Mouse (Mus musculus) forebrain, embryonic 13.5 days (tissue): ENCODE measurements around the gene Cpn1. TPM values are rescaled to one million over a fixed set of nuclear protein-coding genes. Genes with fewer than 3 reads are reported as not detected.
A peak's percentile ranks its signal among the peaks of the same experiment; 100 is the strongest.
"Not testable (repeated sequence)": the region's sequence is repeated elsewhere in the genome, so short reads cannot be mapped to it uniquely, and the experiment has no call there.

ENCODE experiments used
- ATAC-seq: fragments of 200-750 bp; cut with Nextera tagmentation; 2 replicates; pipeline ENCODE4 v1.8.0; 2017
- H3K27ac ChIP-seq: fragments of 300-500 bp; sonication (generic); 2 replicates; pipeline ENCODE4 v1.5.1; 2015; ENCODE audit warnings: inconsistent platforms, mild to moderate bottlenecking, moderate library complexity
- H3K27me3 ChIP-seq: fragments of 300-500 bp; sonication (generic); 2 replicates; pipeline ENCODE4 v1.6.1; 2015; ENCODE audit warnings: mild to moderate bottlenecking, inconsistent platforms
- H3K36me3 ChIP-seq: fragments of 300-500 bp; sonication (generic); 2 replicates; pipeline ENCODE4 v1.6.1; 2015; ENCODE audit warnings: mild to moderate bottlenecking, inconsistent platforms; ENCODE audit not compliant: poor library complexity, severe bottlenecking
- H3K4me1 ChIP-seq: fragments of 300-500 bp; sonication (generic); 2 replicates; pipeline ENCODE4 v1.6.1; 2015; ENCODE audit warnings: inconsistent platforms
- H3K4me2 ChIP-seq: fragments of 300-500 bp; sonication (generic); 2 replicates; pipeline ENCODE4 v1.6.1; 2015; ENCODE audit warnings: inconsistent platforms, mild to moderate bottlenecking, moderate library complexity
- H3K4me3 ChIP-seq: fragments of 300-500 bp; sonication (generic); 2 replicates; pipeline ENCODE4 v1.5.1; 2015; ENCODE audit warnings: mild to moderate bottlenecking, inconsistent platforms
- H3K9ac ChIP-seq: fragments of 300-500 bp; sonication (generic); 2 replicates; pipeline ENCODE4 v1.6.1; 2015; ENCODE audit warnings: mild to moderate bottlenecking, inconsistent platforms
- H3K9me3 ChIP-seq: fragments of 300-500 bp; sonication (generic); replicated peaks from 2 replicates; pipeline ENCODE4 v1.6.1; 2016; ENCODE audit warnings: inconsistent platforms
- WGBS: fragments of 180-500 bp; shearing (Covaris S2); methylation state at CpG from one replicate; pipeline ENCODE4 v1.1.7; 2015; 5-methylcytosine and 5-hydroxymethylcytosine counted together
- polyA plus RNA-seq: library from polyadenylated mRNA; unstranded; fragments of >200 nt; fragmentation: Nextera tagmentation; extraction: Ambion mirVana; gene quantifications from 2 replicates; pipeline ENCODE4 v1.2.1, GENCODE M21; 2015

Gene Cpn1
- polyA plus RNA-seq, 1 experiment from 2014 or later = 0.32 TPM

- Histone ChIP-seq H3K36me3 (no peaks in the 10 kb centered on the region), H3K4me3 (no peak overlapping the region), H3K9ac (no peak overlapping the region), H3K27ac (no peak overlapping the region), H3K9me3 (no peaks in the 10 kb centered on the region), H3K27me3 (0 out of 2 replicates have a peak, but pooled peaks cover 2% of the 10 kb centered on the region), H3K4me2 (no peak overlapping the region), H3K4me1 (no peaks in the 10 kb centered on the region)
- ATAC-seq = no peak
- 80% methylated on average over 5 of the region's 5 CpGs for WGBS
These were observed 31.1 kb downstream of the Cpn1 start for GRCm38 (mm10) chr19:43955266-43955665.

DNA sequence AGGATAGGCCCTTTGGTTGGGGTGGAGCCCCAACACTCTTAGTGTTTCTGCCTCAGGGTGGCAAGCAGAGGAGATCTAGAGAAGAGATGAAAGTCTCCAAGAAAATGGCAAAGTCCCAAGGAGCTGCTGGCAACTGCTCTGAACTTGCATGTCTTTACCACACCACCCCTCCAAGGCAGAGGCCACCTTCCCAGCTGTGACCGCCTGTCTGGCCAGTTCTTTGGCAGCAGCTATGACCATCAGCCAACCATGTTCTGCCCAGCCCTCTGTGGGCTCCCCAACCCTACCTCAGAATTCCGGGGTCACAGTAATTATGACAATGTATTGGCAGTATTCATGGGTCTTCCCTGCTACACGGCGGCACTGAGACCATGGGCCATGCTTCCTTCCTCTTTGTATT, 31.5 kb downstream of the Cpn1 start:
- 76% methylated on average over 4 of the region's 4 CpGs for WGBS
- H3K4me2 ChIP-seq = no peak overlapping the region
- H3K27ac ChIP-seq = no peak overlapping the region
- H3K36me3 ChIP-seq = no peaks in the 10 kb centered on the region
- no peak overlapping the region for H3K9ac ChIP-seq
- H3K9me3 ChIP-seq = no peaks in the 10 kb centered on the region
- H3K27me3 ChIP-seq = 0 out of 2 replicates have a peak, but pooled peaks cover 2% of the 10 kb centered on the region
- ATAC-seq = no peak
- no peak overlapping the region for H3K4me3 ChIP-seq
- H3K4me1 ChIP-seq = no peaks in the 10 kb centered on the region

GRCm38 (mm10) chr19:43952936-43953335, 33.4 kb downstream of the Cpn1 start:
- not testable (repeated sequence) for H3K9ac ChIP-seq, H3K4me2 ChIP-seq, H3K27ac ChIP-seq, H3K4me1 ChIP-seq, H3K36me3 ChIP-seq, H3K4me3 ChIP-seq, H3K9me3 ChIP-seq, H3K27me3 ChIP-seq, ATAC-seq
- 84% methylated on average over 8 of the region's 8 CpGs for WGBS

GRCm38 (mm10) chr19:43949111-43949810, 37.1 kb downstream of the Cpn1 start:
- Histone ChIP-seq H3K9me3 (no peaks in the 10 kb centered on the region), H3K36me3 (no peaks in the 10 kb centered on the region), H3K27me3 (0 out of 2 replicates have a peak, but pooled peaks cover 2% of the 10 kb centered on the region), H3K9ac (no peak overlapping the region), H3K4me2 (no peak overlapping the region), H3K27ac (no peak overlapping the region), H3K4me1 (0 out of 2 replicates have a peak, but pooled peaks cover 3% of the 10 kb centered on the region), H3K4me3 (no peak overlapping the region)
- WGBS = 4% methylated on average over 12 of the region's 12 CpGs
- no peak for ATAC-seq

DNA sequence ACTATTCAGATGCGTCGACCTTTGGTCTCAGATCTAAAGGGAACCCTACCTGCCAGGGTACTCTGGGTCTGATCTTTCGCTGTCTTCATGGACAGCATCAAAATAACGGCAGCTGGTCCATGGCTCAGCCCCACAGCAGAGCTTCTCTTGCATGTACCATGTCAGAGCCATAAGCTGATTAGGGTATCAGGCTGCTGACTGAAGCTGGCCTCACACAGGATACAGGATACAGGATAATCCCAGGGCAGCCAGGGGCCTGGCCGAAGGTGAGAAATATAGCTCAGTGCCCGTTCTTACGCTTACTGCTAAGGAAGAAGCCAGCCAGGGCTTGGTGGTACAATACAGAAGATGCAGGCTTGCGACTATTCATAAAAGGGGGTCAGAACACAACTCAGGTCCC, 41.8 kb downstream of the Cpn1 start:
- no peaks in the 10 kb centered on the region for H3K9me3 ChIP-seq
- H3K4me1 ChIP-seq = peaks cover 8% of the 10 kb centered on the region
- 88% methylated on average over 8 of the region's 8 CpGs for WGBS
- H3K27me3 ChIP-seq = no peaks in the 10 kb centered on the region
- H3K36me3 ChIP-seq = no peaks in the 10 kb centered on the region
- H3K27ac ChIP-seq = no peak overlapping the region
- H3K4me2 ChIP-seq = no peak overlapping the region
- ATAC-seq = no peak
- no peak overlapping the region for H3K9ac ChIP-seq
- no peak overlapping the region for H3K4me3 ChIP-seq

DNA sequence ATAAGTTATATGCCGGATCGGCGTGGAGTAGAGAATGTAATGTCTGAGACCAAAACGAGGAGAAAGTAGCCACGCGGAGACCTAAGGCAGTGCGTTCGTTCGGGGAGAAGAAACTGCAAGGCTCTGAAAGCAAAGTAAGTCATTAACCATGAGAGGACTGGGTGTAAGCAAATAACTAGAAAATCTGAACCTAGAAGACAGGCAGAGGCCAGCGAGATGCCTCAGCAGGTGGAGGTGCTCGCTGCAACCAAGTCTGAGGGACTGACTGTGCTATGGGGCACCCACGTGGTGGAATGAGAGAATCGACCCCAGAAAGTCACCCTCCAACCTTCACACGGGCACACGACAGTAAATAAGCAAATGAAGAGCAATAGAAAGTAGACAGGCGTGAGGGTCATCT, 43.3 kb downstream of the Cpn1 start:
- Histone ChIP-seq H3K36me3 (no peaks in the 10 kb centered on the region), H3K4me3 (no peak overlapping the region), H3K27me3 (no peaks in the 10 kb centered on the region), H3K9me3 (no peaks in the 10 kb centered on the region), H3K4me2 (no peak overlapping the region), H3K9ac (no peak overlapping the region), H3K27ac (no peak overlapping the region), H3K4me1 (peaks cover 10% of the 10 kb centered on the region)
- ATAC-seq = no peak
- 81% methylated on average over 16 of the region's 16 CpGs for WGBS

DNA sequence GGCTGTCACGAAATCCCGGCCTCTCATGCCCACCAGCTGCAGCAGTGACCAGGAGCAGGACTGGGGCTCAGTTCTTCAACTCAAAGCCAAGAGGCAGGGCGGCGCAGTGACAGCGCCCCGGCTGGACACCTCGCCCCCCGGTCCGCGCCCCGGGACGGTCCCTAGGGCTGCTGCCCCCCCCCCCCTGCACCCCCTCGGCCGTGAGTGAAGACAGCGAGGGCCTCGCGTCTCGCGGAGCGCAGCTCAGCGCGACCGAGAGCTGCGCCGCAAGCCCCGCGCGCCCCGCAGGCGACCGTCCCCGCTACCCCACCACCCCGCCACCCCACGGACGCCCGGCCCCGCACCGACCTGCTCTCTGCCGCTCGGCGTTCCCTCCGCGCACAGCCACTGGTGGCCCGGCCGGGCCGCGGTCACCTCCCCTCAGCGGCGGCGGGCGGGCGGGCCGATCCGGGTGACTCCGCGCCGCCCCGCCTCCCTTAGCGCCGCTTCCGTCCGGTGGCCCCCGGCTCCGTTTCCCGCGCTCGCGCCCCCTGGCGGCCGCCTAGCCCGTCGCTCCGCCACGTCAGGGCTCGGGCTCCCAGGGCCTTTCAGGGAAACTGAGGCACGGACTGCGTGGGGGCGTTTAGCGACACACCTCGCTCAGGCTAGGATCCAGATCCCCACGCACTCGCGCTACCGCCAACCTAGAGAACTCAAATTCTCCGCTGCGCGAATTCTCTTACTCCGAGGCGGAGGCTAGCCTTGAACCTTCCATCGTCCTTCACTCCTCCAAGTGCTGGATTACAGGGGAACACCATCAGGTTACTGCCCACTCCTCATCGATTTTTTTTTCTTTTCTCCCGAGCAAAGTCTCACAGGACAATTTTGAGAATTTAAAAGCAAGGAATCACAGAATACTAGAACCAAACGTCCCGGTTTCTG, 46.3 kb downstream of the Cpn1 start, which contains the start of gene Dnmbp:
Gene Dnmbp, minus strand, starts transcription at position 423 of the 921 bp plus-strand sequence.
- peak within 1 kb of the TSS; percentile 82 for H3K9ac ChIP-seq
- H3K4me1 ChIP-seq = peaks cover 10% of the 10 kb centered on the region
- WGBS = 5% methylated on average over 47 of the region's 94 CpGs
- H3K27me3 ChIP-seq = no peaks in the 10 kb centered on the region
- H3K27ac ChIP-seq = no peak within 1 kb of the TSS; the same call in 1 of the 2 replicates
- H3K36me3 ChIP-seq = no peaks in the 10 kb centered on the region
- H3K9me3 ChIP-seq = no peaks in the 10 kb centered on the region
- H3K4me3 ChIP-seq = peak within 1 kb of the TSS; percentile 75
- ATAC-seq = peak; percentile 83
- peak within 1 kb of the TSS; percentile 86 for H3K4me2 ChIP-seq

DNA sequence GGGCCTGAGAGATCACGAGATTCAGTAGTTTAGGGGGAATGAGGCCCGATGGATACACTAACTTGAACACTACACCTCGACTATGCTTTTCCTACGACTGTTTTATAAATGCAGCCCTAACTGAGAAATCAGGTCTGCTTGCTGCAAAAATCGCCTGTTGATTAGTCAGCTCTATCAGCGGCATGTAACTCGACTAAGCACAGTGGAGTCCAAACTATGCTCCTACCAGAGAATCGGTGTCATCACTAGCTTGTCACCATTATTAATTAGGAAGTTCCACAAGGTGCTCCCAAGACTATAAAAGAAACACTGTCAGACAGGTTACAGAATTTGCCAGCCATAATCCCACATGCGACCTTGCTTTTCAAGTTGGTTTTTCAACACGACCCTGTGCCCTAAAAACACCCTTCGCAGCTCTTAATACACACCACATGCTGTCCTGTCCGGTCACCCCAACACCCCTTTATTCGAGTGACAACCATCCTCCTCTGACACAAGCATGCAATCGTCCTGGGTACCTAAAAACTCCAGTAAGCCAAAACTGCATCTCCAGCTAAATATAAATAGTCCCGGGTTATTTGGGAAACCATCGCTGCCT, 47.1 kb downstream of the Cpn1 start:
- Histone ChIP-seq H3K9ac (peak overlapping the region; percentile 82), H3K4me1 (peaks cover 10% of the 10 kb centered on the region), H3K9me3 (no peaks in the 10 kb centered on the region), H3K27me3 (no peaks in the 10 kb centered on the region), H3K36me3 (no peaks in the 10 kb centered on the region), H3K27ac (no peak overlapping the region), H3K4me3 (peak overlapping the region; percentile 75), H3K4me2 (peak overlapping the region; percentile 86)
- WGBS = 38% methylated on average over 16 of the region's 16 CpGs
- ATAC-seq = no peak

DNA sequence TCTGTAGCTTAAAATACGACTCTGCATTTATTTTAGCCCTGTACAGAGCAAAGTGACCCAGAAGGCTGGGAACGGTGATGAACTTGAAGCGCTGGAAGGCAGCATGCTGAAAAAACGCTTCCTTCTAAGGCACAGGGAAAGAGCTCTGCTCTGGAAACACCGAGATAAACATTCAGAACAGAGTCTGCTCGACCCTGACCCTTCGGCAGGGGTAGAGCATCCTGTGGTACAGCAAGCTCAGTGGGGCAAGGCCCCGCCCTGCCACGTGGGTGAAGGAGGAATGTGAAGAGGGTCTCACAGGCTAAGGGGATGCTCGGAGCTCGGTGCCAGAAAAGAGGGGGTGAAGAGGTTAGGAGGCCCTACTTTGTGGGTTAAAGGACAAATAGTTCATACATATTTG, 48.0 kb downstream of the Cpn1 start:
- H3K36me3 ChIP-seq = no peaks in the 10 kb centered on the region
- H3K4me1 ChIP-seq = peaks cover 10% of the 10 kb centered on the region
- 54% methylated on average over 11 of the region's 11 CpGs for WGBS
- no peak overlapping the region for H3K27ac ChIP-seq
- no peaks in the 10 kb centered on the region for H3K27me3 ChIP-seq
- H3K4me2 ChIP-seq = no peak overlapping the region
- no peak overlapping the region for H3K4me3 ChIP-seq
- no peak for ATAC-seq
- H3K9me3 ChIP-seq = no peaks in the 10 kb centered on the region
- H3K9ac ChIP-seq = no peak overlapping the region

- WGBS = 84% methylated on average over 6 of the region's 6 CpGs
- Histone ChIP-seq H3K9me3 (no peaks in the 10 kb centered on the region), H3K36me3 (no peaks in the 10 kb centered on the region), H3K4me1 (peaks cover 5% of the 10 kb centered on the region; the same call in 1 of the 2 replicates), H3K9ac (no peak overlapping the region), H3K27me3 (no peaks in the 10 kb centered on the region), H3K4me2 (no peak overlapping the region), H3K27ac (no peak overlapping the region), H3K4me3 (no peak overlapping the region)
- no peak for ATAC-seq
These were observed 55.4 kb downstream of the Cpn1 start for GRCm38 (mm10) chr19:43930926-43931325.

DNA sequence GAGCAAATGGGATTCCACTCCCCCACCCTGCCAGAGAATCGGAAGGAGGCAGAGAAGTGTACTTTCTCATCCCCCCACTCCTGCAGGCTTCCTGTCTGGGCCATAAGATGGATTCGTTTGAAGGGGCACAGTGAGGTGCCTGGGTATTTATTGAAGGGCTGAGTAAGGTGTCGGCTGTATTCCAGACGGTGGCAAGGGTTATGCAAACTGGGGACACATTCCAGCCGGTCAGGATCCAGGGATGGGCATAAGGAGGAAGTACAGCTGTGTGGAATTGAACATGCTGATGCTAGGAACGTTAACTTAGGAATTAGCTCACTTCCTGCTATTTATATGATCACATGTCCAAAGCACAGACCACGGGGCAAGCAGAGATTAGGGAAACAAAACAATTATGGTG, 56.0 kb downstream of the Cpn1 start:
- Histone ChIP-seq H3K4me1 (peaks cover 5% of the 10 kb centered on the region; the same call in 1 of the 2 replicates), H3K36me3 (no peaks in the 10 kb centered on the region), H3K9ac (no peak overlapping the region), H3K4me2 (no peak overlapping the region), H3K9me3 (no peaks in the 10 kb centered on the region), H3K27ac (no peak overlapping the region), H3K4me3 (no peak overlapping the region), H3K27me3 (no peaks in the 10 kb centered on the region)
- no peak for ATAC-seq
- 45% methylated on average over 7 of the region's 7 CpGs for WGBS

DNA sequence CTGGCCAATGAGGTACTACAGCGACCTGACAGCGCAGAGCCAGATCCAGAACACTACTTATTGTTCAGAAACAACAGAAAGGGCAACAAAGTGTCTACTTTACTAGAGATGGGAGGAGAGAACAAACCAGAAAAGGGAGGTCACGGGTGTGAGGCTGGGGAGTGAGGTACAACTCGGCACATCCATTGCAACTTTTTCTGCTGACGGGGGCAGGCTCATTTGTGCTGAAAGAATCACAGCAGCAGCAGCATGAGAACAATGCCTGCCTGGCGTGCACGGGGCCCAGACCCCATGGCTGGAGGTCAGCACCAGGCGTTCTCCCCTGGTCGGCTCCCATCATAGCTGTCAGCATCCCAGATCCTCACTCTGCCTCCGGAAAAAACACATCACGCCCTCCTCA, 56.5 kb downstream of the Cpn1 start:
- Histone ChIP-seq H3K9me3 (no peaks in the 10 kb centered on the region), H3K36me3 (no peaks in the 10 kb centered on the region), H3K27ac (no peak overlapping the region), H3K4me1 (peaks cover 5% of the 10 kb centered on the region; the same call in 1 of the 2 replicates), H3K4me2 (no peak overlapping the region), H3K27me3 (no peaks in the 10 kb centered on the region), H3K9ac (no peak overlapping the region), H3K4me3 (no peak overlapping the region)
- ATAC-seq = no peak
- 11% methylated on average over 11 of the region's 11 CpGs for WGBS
